Mouse (Mus musculus) T-helper 17 cell (primary cell): ENCODE data around the gene Lysmd2.

ENCODE experiments used
- in situ Hi-C, 2 experiments: fragments of 300-600 bp; cut with MboI, MseI; formaldehyde crosslinking; loops; 1 replicate in 1 of 2; 2 replicates in 1 of 2; pipeline ENCODE4 v1.15.1; 2025; ENCODE audit warnings: high pct_unique_total_duplicates in 2 of 2

The Lysmd2 gene

GRCm38 (mm10) chr9:75625556-75626307 is at the start of gene Lysmd2:
Gene Lysmd2 (plus strand): TSS chr9:75625741.
- in situ Hi-C loops = no loop called here

- in situ Hi-C loops = no loop called here
Observed at GRCm38 (mm10) chr9:75579321-75579720, 46.2 kb upstream of the Lysmd2 start.

GRCm38 (mm10) chr9:75581694-75582350 is 43.7 kb upstream of the Lysmd2 start:
- in situ Hi-C loops = loop anchor here in 1 of 2 experiments (5.0 kb wide), 1 partner anchor 65 kb away; no protein-coding TSS in a partner anchor

- in situ Hi-C loops = loop anchor here in 1 of 2 experiments (5.0 kb wide), 1 partner anchor 68 kb away; no protein-coding TSS in a partner anchor
Observed at GRCm38 (mm10) chr9:75589850-75590790, 35.4 kb upstream of the Lysmd2 start.

- in situ Hi-C loops = no loop called here
Observed at GRCm38 (mm10) chr9:75593481-75593880, 32.1 kb upstream of the Lysmd2 start.

GRCm38 (mm10) chr9:75597036-75597435 is 28.5 kb upstream of the Lysmd2 start:
- in situ Hi-C loops = no loop called here

- in situ Hi-C loops = no loop called here
Observed at GRCm38 (mm10) chr9:75597596-75597995, 27.9 kb upstream of the Lysmd2 start.

- in situ Hi-C loops = no loop called here
Observed at GRCm38 (mm10) chr9:75599191-75599841, 26.2 kb upstream of the Lysmd2 start.

GRCm38 (mm10) chr9:75600166-75600934 is 25.2 kb upstream of the Lysmd2 start:
- in situ Hi-C loops = no loop called here

- in situ Hi-C loops = no loop called here
Observed at GRCm38 (mm10) chr9:75601510-75601909, 24.0 kb upstream of the Lysmd2 start.

- in situ Hi-C loops = no loop called here
Observed at GRCm38 (mm10) chr9:75607496-75607895, 18.0 kb upstream of the Lysmd2 start.

GRCm38 (mm10) chr9:75609505-75609904 is 16.0 kb upstream of the Lysmd2 start:
- in situ Hi-C loops = no loop called here

GRCm38 (mm10) chr9:75609965-75610364 is 15.6 kb upstream of the Lysmd2 start:
- in situ Hi-C loops = loop anchor here in 1 of 2 experiments (10.0 kb wide), 1 partner anchor 1425 kb away; no protein-coding TSS in a partner anchor

- in situ Hi-C loops = loop anchor here in 1 of 2 experiments (10.0 kb wide), 1 partner anchor 1426 kb away; no protein-coding TSS in a partner anchor
Observed at GRCm38 (mm10) chr9:75610571-75611493, 14.7 kb upstream of the Lysmd2 start, which contains the start of gene Tmod2. Gene Tmod2 (minus strand): TSS chr9:75611325.

- in situ Hi-C loops = loop anchor here in 1 of 2 experiments (10.0 kb wide), 1 partner anchor 1432 kb away; no protein-coding TSS in a partner anchor
Observed at GRCm38 (mm10) chr9:75616560-75616959, 9.0 kb upstream of the Lysmd2 start.

- in situ Hi-C loops = loop anchor here in 1 of 2 experiments (10.0 kb wide), 1 partner anchor 1434 kb away; no protein-coding TSS in a partner anchor
Observed at GRCm38 (mm10) chr9:75618836-75619400, 6.6 kb upstream of the Lysmd2 start.

- in situ Hi-C loops = loop anchor here in 1 of 2 experiments (10.0 kb wide), 1 partner anchor 1435 kb away; no protein-coding TSS in a partner anchor
Observed at GRCm38 (mm10) chr9:75619761-75620160, 5.8 kb upstream of the Lysmd2 start.

- in situ Hi-C loops = no loop called here
Observed at GRCm38 (mm10) chr9:75621428-75621827, 4.1 kb upstream of the Lysmd2 start.
